Mouse (Mus musculus) liver, postnatal 0 days (tissue): ENCODE results near the gene Arrdc2.

ENCODE experiments used
- CTCF ChIP-seq: sonication (generic); IDR thresholded peaks from 2 replicates; pipeline ENCODE4 v1.5.1; 2016; ENCODE audit warnings: antibody characterized with exemption, low read depth
- EP300 ChIP-seq: IDR thresholded peaks from 2 replicates; pipeline ENCODE4 v1.6.1; 2016; ENCODE audit warnings: antibody characterized with exemption, low read depth, mild to moderate bottlenecking

DNA sequence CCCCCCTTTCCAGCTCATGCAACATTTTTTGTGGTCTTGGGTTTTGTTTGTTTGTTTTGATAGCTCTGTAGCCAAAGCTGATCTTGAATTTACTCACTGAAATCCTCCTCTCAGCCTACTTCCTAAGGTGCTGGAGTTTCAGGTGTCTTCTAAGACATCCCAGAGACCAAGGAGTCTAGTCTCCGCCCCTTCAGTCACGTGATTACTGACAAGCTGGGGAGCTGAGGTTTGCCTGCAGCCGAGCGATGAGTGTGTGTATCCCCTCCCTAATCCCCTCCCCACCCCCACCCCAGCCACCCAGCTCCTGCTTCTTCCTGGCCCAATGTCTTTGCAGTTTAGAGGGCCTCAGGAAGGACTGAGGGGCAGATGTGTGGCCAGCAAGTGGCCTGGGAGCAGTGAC, 18.0 kb upstream of the Arrdc2 start:
- TF ChIP-seq CTCF (no peak), EP300 (no peak)
